ENCODE assay signal across 9 mouse cellular contexts in genomic region chr9:66144248-66144647, GRCm38 (mm10). TPM values are rescaled to one million over a fixed set of nuclear protein-coding genes. Genes with fewer than 3 reads are reported as not detected.
A peak's percentile ranks its signal among the peaks of the same experiment; 100 is the strongest.
DNase-seq lines count a peak whose midpoint lies in the region; ATAC-seq and TF ChIP-seq lines count a peak whose summit lies in the region.
"Had no signal": no experiment of that assay in that cellular context is flagged by ENCODE, and none has a peak within 500 bp of the region (broad histone marks: within the 10 kb centered on the region; RNA-seq: fewer than 3 reads in every experiment).

No protein-coding gene starts in this region.

- no peak overlapping the region for H3K4me2 ChIP-seq in lung, postnatal 0 days (replicated peaks; ENCODE audit: low read depth, low read length)
- H3K4me2 ChIP-seq: heart, embryonic 15.5 days had no signal

- no peak overlapping the region for H3K27ac ChIP-seq in gastrocnemius, adult 2 months
- no peak overlapping the region for H3K27ac ChIP-seq in lung, postnatal 0 days (ENCODE audit: low read length)
- H3K27ac ChIP-seq: heart, embryonic 15.5 days had no signal

- 0 out of 2 replicates have a peak, but pooled peaks cover 12% of the 10 kb centered on the region for H3K36me3 ChIP-seq in lung, postnatal 0 days (ENCODE audit: insufficient read depth, low read length)

- no peaks in the 10 kb centered on the region for H3K4me1 ChIP-seq in lung, postnatal 0 days (ENCODE audit: insufficient read depth, low read depth, low read length)
- H3K4me1 ChIP-seq: heart, embryonic 15.5 days had no signal

- 7% methylated on average over 6 of the region's 6 CpGs for WGBS in lung, postnatal 0 days

- peak; percentile 91 for TF ChIP-seq CTCF in gastrocnemius, adult 2 months (IDR thresholded peaks at IDR 0.05)
- peak; percentile 92 for TF ChIP-seq CTCF in lung, postnatal 0 days (IDR thresholded peaks at IDR 0.05)

- H3K9ac ChIP-seq in lung, postnatal 0 days (replicated peaks; ENCODE audit: low read depth) = no peak overlapping the region
- H3K9ac ChIP-seq: heart, embryonic 15.5 days had no signal

- no peaks in the 10 kb centered on the region for H3K27me3 ChIP-seq in lung, postnatal 0 days (replicated peaks; ENCODE audit: insufficient read depth, low read length)
- H3K27me3 ChIP-seq: heart, embryonic 15.5 days had no signal

- TF ChIP-seq EP300 in lung, postnatal 0 days (IDR thresholded peaks at IDR 0.05) = no peak

- peak; percentile 61 for ATAC-seq in lung, postnatal 0 days
- no peak for ATAC-seq in inflammation-experienced regulatory T-cells, adult 6 months

- intact Hi-C loops in gastrocnemius, adult 2 months (cut with DNase I) = loop anchor here (5.0 to 10.0 kb wide), 2 partner anchors 253 to 681 kb away; no protein-coding TSS in a partner anchor

- no peaks in the 10 kb centered on the region for H3K9me3 ChIP-seq in lung, postnatal 0 days (ENCODE audit: low read length)
- H3K9me3 ChIP-seq: heart, embryonic 15.5 days had no signal

- peak; percentile 72 for DNase-seq in CD4-positive helper T cell, adult 2 months (ENCODE audit: low read depth, low spot score)
- DNase-seq in MN1 (ENCODE audit: low spot score) = peak; percentile 81
- peak; percentile 85 to 87 for DNase-seq in cerebellum, postnatal 10 days
- peak; percentile 70 for DNase-seq in gastrocnemius, adult 2 months
- DNase-seq in layer of hippocampus, adult 11-12 months (ENCODE audit: low spot score) = peak; percentile 76
- DNase-seq in lung, postnatal 0 days (ENCODE audit: low spot score) = peak; percentile 86
- DNase-seq in right cerebral cortex, postnatal 10 days (ENCODE audit: low spot score in 2 of 2) = peak; percentile 84 to 85

- H3K4me3 ChIP-seq in gastrocnemius, adult 2 months = no peak overlapping the region
- H3K4me3 ChIP-seq in lung, postnatal 0 days (ENCODE audit: low read depth, low read length) = no peak overlapping the region
- H3K4me3 ChIP-seq: heart, embryonic 15.5 days had no signal

RNA-seq across cellular contexts. Expression of gene Dapk2, which starts 13.8 kb away (rescaled TPM):
- 10 to 100 TPM; 24.2 to 38.4 TPM for total RNA-seq in gastrocnemius, adult 2 months (2021)
- polyA plus RNA-seq in lung, postnatal 0 days (2015; fragmentation: Nextera tagmentation; extraction: Ambion mirVana) = 60.9 and 66.6 TPM in 2 replicates
- polyA plus RNA-seq in inflammation-experienced regulatory T-cells, adult 6 months (2017; shearing (Covaris generic)) = 1 to 10 TPM in 2 of 3 experiments, under 1 TPM in 1; 0.44 to 8.2 (median 1.5) TPM

RNA-seq across cellular contexts. Expression of gene Ciao2a, which starts 17.8 kb away (rescaled TPM):
- total RNA-seq in gastrocnemius, adult 2 months (2021) = 10 to 100 TPM; 43.7 to 52.9 TPM
- 110 and 111 TPM in 2 replicates for polyA plus RNA-seq in lung, postnatal 0 days (2015; fragmentation: Nextera tagmentation; extraction: Ambion mirVana)
- 100 to 1,000 TPM; 150 to 233 (median 160) TPM for polyA plus RNA-seq in inflammation-experienced regulatory T-cells, adult 6 months (2017; shearing (Covaris generic))

RNA-seq across cellular contexts. Expression of gene Snx1, which starts 17.9 kb away (rescaled TPM):
- total RNA-seq in gastrocnemius, adult 2 months (2021) = 10 to 100 TPM; 10.9 to 16.0 TPM
- 108 and 112 TPM in 2 replicates for polyA plus RNA-seq in lung, postnatal 0 days (2015; fragmentation: Nextera tagmentation; extraction: Ambion mirVana)
- polyA plus RNA-seq in inflammation-experienced regulatory T-cells, adult 6 months (2017; shearing (Covaris generic)) = 10 to 100 TPM; 85.3 to 96.7 (median 96.4) TPM
